In the genomic region with DNA sequence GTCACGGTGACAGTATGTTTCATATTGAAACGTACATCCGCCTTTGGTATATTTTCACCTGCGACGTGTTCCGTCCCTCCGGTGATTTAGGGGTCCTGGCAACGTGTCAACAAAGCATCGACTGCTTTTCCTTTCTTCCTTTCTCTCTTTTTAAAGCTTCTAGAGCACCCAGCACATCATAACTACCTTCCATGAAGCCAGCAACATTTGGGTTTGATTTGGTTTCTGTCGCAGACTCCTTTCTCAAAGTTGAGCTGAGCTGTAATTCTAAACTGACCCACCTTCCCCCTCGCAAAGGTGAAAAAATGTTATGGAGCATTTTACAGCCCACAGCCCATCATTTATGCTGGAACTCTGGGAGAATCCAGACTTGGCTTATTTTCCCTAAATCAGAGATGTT, we compare ENCODE assay signal across 23 mouse cellular contexts.
A peak's percentile ranks its signal among the peaks of the same experiment; 100 is the strongest.
DNase-seq lines count a peak whose midpoint lies in the region; ATAC-seq and TF ChIP-seq lines count a peak whose summit lies in the region.
"Had no signal": no experiment of that assay in that cellular context is flagged by ENCODE, and none has a peak within 500 bp of the region (broad histone marks: within the 10 kb centered on the region; RNA-seq: fewer than 3 reads in every experiment).

No protein-coding gene starts in this region.

- no peak overlapping the region for H3K9ac ChIP-seq in embryonic facial prominence, embryonic 12.5 days
- H3K9ac ChIP-seq in limb, embryonic 14.5 days (ENCODE audit: low read depth, low read length, severe bottlenecking): no peak overlapping the region

- H3K36me3 ChIP-seq in heart, embryonic 10.5 days: no peaks in the 10 kb centered on the region
- no peaks in the 10 kb centered on the region for H3K36me3 ChIP-seq in embryonic facial prominence, embryonic 12.5 days
- H3K36me3 ChIP-seq in limb, embryonic 10.5 days: no peaks in the 10 kb centered on the region
- H3K36me3 ChIP-seq in limb, embryonic 14.5 days (ENCODE audit: control insufficient read depth, insufficient read depth, low read length): no peaks in the 10 kb centered on the region

- no peak overlapping the region for H3K27ac ChIP-seq in heart, embryonic 10.5 days
- H3K27ac ChIP-seq in embryonic facial prominence, embryonic 12.5 days: 0 out of 2 replicates have a peak overlapping the region, but pooled peaks have one; percentile 30
- H3K27ac ChIP-seq in limb, embryonic 10.5 days: peak overlapping the region; percentile 67; the same call in 1 of the 2 replicates
- H3K27ac ChIP-seq in limb, embryonic 14.5 days (replicated peaks; ENCODE audit: low read depth, low read length): peak overlapping the region; percentile 80; the same call in 1 of the 2 replicates

- H3K4me1 ChIP-seq in heart, embryonic 10.5 days: peaks cover 14% of the 10 kb centered on the region
- peaks cover 37% of the 10 kb centered on the region for H3K4me1 ChIP-seq in embryonic facial prominence, embryonic 12.5 days
- H3K4me1 ChIP-seq in limb, embryonic 10.5 days: peaks cover 68% of the 10 kb centered on the region
- H3K4me1 ChIP-seq in limb, embryonic 14.5 days (ENCODE audit: control insufficient read depth, insufficient read depth, low read length): peaks cover 41% of the 10 kb centered on the region

- no peak overlapping the region for H3K4me3 ChIP-seq in heart, embryonic 10.5 days
- H3K4me3 ChIP-seq in embryonic facial prominence, embryonic 12.5 days: no peak overlapping the region
- H3K4me3 ChIP-seq in limb, embryonic 10.5 days: peak overlapping the region; percentile 17; the same call in 1 of the 2 replicates
- H3K4me3 ChIP-seq in limb, embryonic 14.5 days (replicated peaks; ENCODE audit: low read length): 0 out of 2 replicates have a peak overlapping the region, but pooled peaks have one; percentile 15

- 0 out of 2 replicates have a peak, but pooled peaks cover 8% of the 10 kb centered on the region for H3K27me3 ChIP-seq in heart, embryonic 10.5 days (ENCODE audit: insufficient read depth, poor library complexity, severe bottlenecking)
- peaks cover 8% of the 10 kb centered on the region; the same call in 1 of the 2 replicates for H3K27me3 ChIP-seq in embryonic facial prominence, embryonic 12.5 days
- H3K27me3 ChIP-seq in limb, embryonic 10.5 days (ENCODE audit: low read depth, poor library complexity, severe bottlenecking): peaks cover 35% of the 10 kb centered on the region
- no peaks in the 10 kb centered on the region for H3K27me3 ChIP-seq in limb, embryonic 14.5 days (ENCODE audit: control insufficient read depth, insufficient read depth, low read length)
- H3K27me3 ChIP-seq: CH12.LX had no signal

- no peaks in the 10 kb centered on the region for H3K9me3 ChIP-seq in heart, embryonic 10.5 days
- H3K9me3 ChIP-seq in embryonic facial prominence, embryonic 12.5 days: no peaks in the 10 kb centered on the region
- H3K9me3 ChIP-seq in limb, embryonic 10.5 days (replicated peaks): no peaks in the 10 kb centered on the region
- H3K9me3 ChIP-seq in limb, embryonic 14.5 days (ENCODE audit: control insufficient read depth, low read length): no peaks in the 10 kb centered on the region

- peak; percentile 35 for DNase-seq in heart, embryonic 10.5 days (ENCODE audit: low spot score)
- no peak for DNase-seq in heart, adult 8-10 months (ENCODE audit: low spot score)
- no peak for DNase-seq in limb, embryonic 10.5 days (ENCODE audit: low spot score)
- peak; percentile 40 for DNase-seq in limb, embryonic 14.5 days (ENCODE audit: low spot score)
- no peak for DNase-seq in B cell, adult 2 months
- DNase-seq in gastrocnemius, postnatal 10 days: no peak
- DNase-seq in left cerebral cortex, postnatal 25 days (ENCODE audit: low spot score in 2 of 2): no peak
- DNase-seq: adrenal gland, adult 8-10 months; adrenal gland, postnatal 36 days; cerebellum, adult 11 months; cerebellum, adult 8-10 months; cerebellum, postnatal 14 days; embryo, embryonic 11 days; gastrocnemius, postnatal 25 days; heart, postnatal 36 days had no signal

- peak overlapping the region; percentile 38; the same call in 1 of the 2 replicates for H3K4me2 ChIP-seq in embryonic facial prominence, embryonic 12.5 days (replicated peaks)
- H3K4me2 ChIP-seq in limb, embryonic 14.5 days (replicated peaks; ENCODE audit: low read depth, low read length, severe bottlenecking): peak overlapping the region; percentile 35
- H3K4me2 ChIP-seq: heart, embryonic 11.5 days had no signal

- no peak for TF ChIP-seq POLR2A in limb, embryonic 14.5 days (IDR thresholded peaks at IDR 0.05; ENCODE audit: borderline replicate concordance, extremely low read depth, insufficient read depth, insufficient read length)

- 80% methylated on average over 11 of the region's 11 CpGs for WGBS in heart, embryonic 10.5 days
- 43% methylated on average over 11 of the region's 11 CpGs for WGBS in embryonic facial prominence, embryonic 12.5 days
- WGBS in limb, embryonic 10.5 days: 47% methylated on average over 11 of the region's 11 CpGs
- WGBS in limb, embryonic 14.5 days: 23% methylated on average over 11 of the region's 11 CpGs

- intact Hi-C loops in left cerebral cortex, postnatal 25 days (cut with DNase I): no loop called here

- no peak for ATAC-seq in embryonic facial prominence, embryonic 12.5 days (ENCODE audit: insufficient number of reproducible peaks, insufficient read depth, low FRiP score, low TSS enrichment)
- no peak for ATAC-seq in limb, embryonic 14.5 days (ENCODE audit: low FRiP score, low read depth)
- ATAC-seq: forebrain, embryonic 16.5 days; hindbrain, embryonic 16.5 days; inflammation-experienced regulatory T-cells, adult 6 months; intestine, postnatal 0 days; Patski had no signal

Comparison
In these comparisons a context has a peak if more than half of its experiments do, and no peak if none do; other contexts are left out.
1. DNase-seq: peak in heart, embryonic 10.5 days (single experiment) and limb, embryonic 14.5 days (single experiment); none in heart, adult 8-10 months (single experiment), limb, embryonic 10.5 days (single experiment), B cell, adult 2 months (0 of 2), gastrocnemius, postnatal 10 days (single experiment) and left cerebral cortex, postnatal 25 days (0 of 2).
2. H3K4me3 ChIP-seq: peak in limb, embryonic 10.5 days (single experiment) and limb, embryonic 14.5 days (single experiment); none in heart, embryonic 10.5 days (single experiment) and embryonic facial prominence, embryonic 12.5 days (single experiment).